Mouse (Mus musculus) lung, postnatal 0 days (tissue): ENCODE data around the gene Camsap1. TPM values are rescaled to one million over a fixed set of nuclear protein-coding genes. Genes with fewer than 3 reads are reported as not detected.

Experiments used
- ATAC-seq: fragments of 200-750 bp; cut with Nextera tagmentation; 2 replicates; pipeline ENCODE4 v1.8.0; 2017; ENCODE audit warnings: moderate library complexity
- DNase-seq: peaks from one replicate; pipeline ENCODE4 v3.0.0-alpha.2; 2016; ENCODE audit warnings: low spot score
- H3K27ac ChIP-seq: fragments of 300-500 bp; sonication (generic); 2 replicates; pipeline ENCODE4 v1.5.1; 2014; ENCODE audit warnings: antibody characterized with exemption, mild to moderate bottlenecking, low read length, mixed read lengths
- H3K27me3 ChIP-seq: fragments of 300-500 bp; sonication (generic); replicated peaks from 2 replicates; pipeline ENCODE4 v1.6.1; 2014; ENCODE audit warnings: low read length, mixed read lengths; ENCODE audit not compliant: insufficient read depth
- H3K36me3 ChIP-seq: fragments of 300-500 bp; sonication (generic); 2 replicates; pipeline ENCODE4 v1.6.1; 2014; ENCODE audit warnings: low read length, mixed read lengths; ENCODE audit not compliant: insufficient read depth
- H3K4me1 ChIP-seq: fragments of 300-500 bp; sonication (generic); 2 replicates; pipeline ENCODE4 v1.6.1; 2014; ENCODE audit warnings: antibody characterized with exemption, low read depth, low read length, mixed read lengths; ENCODE audit not compliant: insufficient read depth
- H3K4me2 ChIP-seq: fragments of 300-500 bp; sonication (generic); replicated peaks from 2 replicates; pipeline ENCODE4 v1.6.1; 2014; ENCODE audit warnings: low read depth, mild to moderate bottlenecking, low read length, moderate library complexity, mixed read lengths
- H3K4me3 ChIP-seq: fragments of 300-500 bp; sonication (generic); 2 replicates; pipeline ENCODE4 v1.5.1; 2014; ENCODE audit warnings: low read depth, low read length
- H3K9ac ChIP-seq: fragments of 300-500 bp; sonication (generic); replicated peaks from 2 replicates; pipeline ENCODE4 v1.6.1; 2014; ENCODE audit warnings: low read depth, mild to moderate bottlenecking
- H3K9me3 ChIP-seq: fragments of 300-500 bp; sonication (generic); 2 replicates; pipeline ENCODE4 v1.6.1; 2016; ENCODE audit warnings: low read length, mixed read lengths
- CTCF ChIP-seq: IDR thresholded peaks from 2 replicates; pipeline ENCODE4 v1.5.1; 2016; ENCODE audit warnings: antibody characterized with exemption, mild to moderate bottlenecking
- EP300 ChIP-seq: IDR thresholded peaks from 2 replicates; pipeline ENCODE4 v1.6.1; 2016; ENCODE audit warnings: antibody characterized with exemption, mild to moderate bottlenecking, control low read depth
- WGBS: fragments of 180-500 bp; shearing (Covaris S2); extraction: QIAGEN DNeasy Blood & Tissue Kit; methylation state at CpG from one replicate; pipeline ENCODE4 v1.1.7; 2014; 5-methylcytosine and 5-hydroxymethylcytosine counted together
- polyA plus RNA-seq: library from polyadenylated mRNA; unstranded; fragments of >200 nt; fragmentation: Nextera tagmentation; extraction: Ambion mirVana; gene quantifications from 2 replicates; pipeline ENCODE4 v1.2.1, GENCODE M21; 2015

Gene Camsap1
- polyA plus RNA-seq, 1 experiment from 2014 or later, result 5.2 TPM

- no peaks in the 10 kb centered on the region for H3K9me3 ChIP-seq
- ATAC-seq (no peak), DNase-seq (no peak)
- H3K4me1 ChIP-seq, result no peaks in the 10 kb centered on the region
- no peak overlapping the region for H3K27ac ChIP-seq
- no peaks in the 10 kb centered on the region for H3K36me3 ChIP-seq
- TF ChIP-seq EP300 (no peak), CTCF (no peak)
- no peak overlapping the region for H3K4me2 ChIP-seq
- WGBS, result 25% methylated on average over 1 of the region's 1 CpGs
- H3K27me3 ChIP-seq, result peaks cover 16% of the 10 kb centered on the region
- no peak overlapping the region for H3K4me3 ChIP-seq
- H3K9ac ChIP-seq, result no peak overlapping the region
Observed at GRCm38 (mm10) chr2:25882276-25882675, 100.8 kb downstream of the Camsap1 start.

GRCm38 (mm10) chr2:25879061-25879460 is 104.0 kb downstream of the Camsap1 start:
- ATAC-seq, result no peak

GRCm38 (mm10) chr2:25878516-25878915 is 104.6 kb downstream of the Camsap1 start:
- no peak overlapping the region for H3K9ac ChIP-seq
- H3K27me3 ChIP-seq, result peaks cover 17% of the 10 kb centered on the region
- H3K27ac ChIP-seq, result no peak overlapping the region
- H3K4me1 ChIP-seq, result no peaks in the 10 kb centered on the region
- ATAC-seq (no peak), DNase-seq (no peak)
- 83% methylated on average over 2 of the region's 2 CpGs for WGBS
- TF ChIP-seq CTCF (no peak), EP300 (no peak)
- H3K9me3 ChIP-seq, result no peaks in the 10 kb centered on the region
- H3K4me3 ChIP-seq, result no peak overlapping the region
- no peak overlapping the region for H3K4me2 ChIP-seq
- H3K36me3 ChIP-seq, result no peaks in the 10 kb centered on the region

More at GRCm38 (mm10) chr2:25879061-25879460, 104.0 kb downstream of the Camsap1 start:
- H3K4me3 ChIP-seq, result no peak overlapping the region
- H3K9ac ChIP-seq, result no peak overlapping the region
- 64% methylated on average over 4 of the region's 4 CpGs for WGBS
- TF ChIP-seq CTCF (no peak), EP300 (no peak)
- H3K4me2 ChIP-seq, result no peak overlapping the region
- DNase-seq, result no peak
- H3K27me3 ChIP-seq, result peaks cover 17% of the 10 kb centered on the region
- no peak overlapping the region for H3K27ac ChIP-seq
- no peaks in the 10 kb centered on the region for H3K4me1 ChIP-seq
- H3K36me3 ChIP-seq, result no peaks in the 10 kb centered on the region
- H3K9me3 ChIP-seq, result no peaks in the 10 kb centered on the region

- TF ChIP-seq CTCF (no peak), EP300 (no peak)
- no peak overlapping the region for H3K4me2 ChIP-seq
- no peaks in the 10 kb centered on the region for H3K4me1 ChIP-seq
- H3K9ac ChIP-seq, result no peak overlapping the region
- H3K4me3 ChIP-seq, result no peak overlapping the region
- no peak for DNase-seq
- no peaks in the 10 kb centered on the region for H3K9me3 ChIP-seq
- no peak for ATAC-seq
- H3K27ac ChIP-seq, result no peak overlapping the region
- 2% methylated on average over 40 of the region's 49 CpGs for WGBS
- H3K27me3 ChIP-seq, result peaks cover 17% of the 10 kb centered on the region
- no peaks in the 10 kb centered on the region for H3K36me3 ChIP-seq
Observed at GRCm38 (mm10) chr2:25877736-25878268, 105.3 kb downstream of the Camsap1 start.

- ATAC-seq (no peak), DNase-seq (no peak)
- WGBS, result 34% methylated on average over 7 of the region's 7 CpGs
- peaks cover 17% of the 10 kb centered on the region for H3K27me3 ChIP-seq
- TF ChIP-seq EP300 (no peak), CTCF (no peak)
- no peak overlapping the region for H3K4me3 ChIP-seq
- no peak overlapping the region for H3K4me2 ChIP-seq
- no peaks in the 10 kb centered on the region for H3K9me3 ChIP-seq
- H3K27ac ChIP-seq, result no peak overlapping the region
- H3K4me1 ChIP-seq, result no peaks in the 10 kb centered on the region
- H3K9ac ChIP-seq, result no peak overlapping the region
- H3K36me3 ChIP-seq, result no peaks in the 10 kb centered on the region
Observed at GRCm38 (mm10) chr2:25877250-25877735, 105.8 kb downstream of the Camsap1 start.

Other genes with a start within 250 kb of the Camsap1 start
- gene Obp2b, start 246.3 kb downstream of the Camsap1 start, polyA plus RNA-seq, result not detected in 2 replicates
- gene Lcn3, start 217.7 kb downstream of the Camsap1 start, polyA plus RNA-seq, result not detected in 2 replicates
- gene Lcn11, start 206.3 kb downstream of the Camsap1 start, polyA plus RNA-seq, result not detected in 2 replicates
- 0.51 and 0.95 TPM in 2 replicates for gene Gm13539, start 201.0 kb downstream of the Camsap1 start, polyA plus RNA-seq
- gene Glt6d1, start 167.4 kb downstream of the Camsap1 start, polyA plus RNA-seq, result not detected in 2 replicates
- not detected in 2 replicates for gene Lcn9, start 160.1 kb downstream of the Camsap1 start, polyA plus RNA-seq
- gene Sohlh1, start 136.0 kb downstream of the Camsap1 start, polyA plus RNA-seq, result not detected in 2 replicates
- gene Kcnt1, start 119.5 kb downstream of the Camsap1 start, polyA plus RNA-seq, result 0.17 and 0.21 TPM in 2 replicates
- 39.2 and 40.6 TPM in 2 replicates for gene Ubac1, start 38.5 kb upstream of the Camsap1 start, polyA plus RNA-seq
- gene Nacc2, start 139.9 kb upstream of the Camsap1 start, polyA plus RNA-seq, result 7.1 and 9.2 TPM in 2 replicates
- not detected in 2 replicates for gene Lhx3, start 225.0 kb upstream of the Camsap1 start, polyA plus RNA-seq